Mouse (Mus musculus): ENCODE data around the gene Xrn2. TPM values are rescaled to one million over a fixed set of nuclear protein-coding genes. Genes with fewer than 3 reads are reported as not detected.

Gene Xrn2
- 19.8 and 24.4 TPM in 2 replicates for polyA plus RNA-seq (2012; rRNA removed)

GRCm38 (mm10) chr2:147012623-147013184, at the start of gene Xrn2:
Xrn2 (plus strand) TSS chr2:147012996.

GRCm38 (mm10) chr2:147085072-147085870, 72.5 kb downstream of the Xrn2 start, which contains the start of gene Nkx2-4:
Nkx2-4 (minus strand) TSS chr2:147085445.

Other genes with a start within 250 kb of the Xrn2 start
- gene Kiz, start 157.1 kb upstream of the Xrn2 start, polyA plus RNA-seq (2012; rRNA removed): 6.3 and 7.5 TPM in 2 replicates
- not detected in 2 replicates for gene Nkx2-4, start 72.4 kb downstream of the Xrn2 start, polyA plus RNA-seq (2012; rRNA removed)
- 0.03 TPM in 1 of 2 replicates, not detected in the other for gene Nkx2-2, start 181.2 kb downstream of the Xrn2 start, polyA plus RNA-seq (2012; rRNA removed)

Data from liver, embryonic 14 days (tissue).